Comparison of ENCODE assay signal across 9 mouse cellular contexts in the genomic region with DNA sequence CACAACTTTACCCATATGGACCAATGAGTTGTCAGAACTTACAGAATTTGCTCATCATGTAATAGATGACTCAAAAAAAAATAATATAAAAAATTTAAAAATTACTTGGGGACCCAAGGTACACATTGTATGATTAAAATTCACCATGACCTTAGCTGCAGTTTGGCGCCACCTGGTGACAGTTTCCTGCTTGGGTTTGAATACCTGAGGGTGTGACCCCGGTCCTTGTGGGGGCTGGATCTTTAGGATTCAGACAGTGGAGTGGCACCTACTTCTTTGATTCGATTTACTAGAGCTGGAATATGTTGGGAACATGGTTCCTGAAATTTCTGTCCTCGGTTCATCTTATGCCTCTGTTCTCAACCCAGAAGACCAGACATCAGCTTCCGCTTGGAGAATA.
DNase-seq lines count a peak whose midpoint lies in the region; ATAC-seq and TF ChIP-seq lines count a peak whose summit lies in the region.
"Had no signal": no experiment of that assay in that cellular context is flagged by ENCODE, and none has a peak within 500 bp of the region (broad histone marks: within the 10 kb centered on the region; RNA-seq: fewer than 3 reads in every experiment).

No protein-coding gene starts in this region.

- no peaks in the 10 kb centered on the region for H3K36me3 ChIP-seq in hindbrain, embryonic 10.5 days
- H3K36me3 ChIP-seq in forebrain, embryonic 14.5 days (ENCODE audit: control insufficient read depth, insufficient read depth, low read length): no peaks in the 10 kb centered on the region
- H3K36me3 ChIP-seq: embryonic facial prominence, embryonic 15.5 days had no signal

- peaks cover 6% of the 10 kb centered on the region; the same call in 1 of the 2 replicates for H3K4me1 ChIP-seq in hindbrain, embryonic 10.5 days (replicated peaks)
- no peaks in the 10 kb centered on the region for H3K4me1 ChIP-seq in forebrain, embryonic 14.5 days (ENCODE audit: control insufficient read depth, insufficient read depth, low read length)
- H3K4me1 ChIP-seq: embryonic facial prominence, embryonic 15.5 days had no signal

- no peak overlapping the region for H3K4me3 ChIP-seq in hindbrain, embryonic 10.5 days
- H3K4me3 ChIP-seq in forebrain, embryonic 14.5 days (ENCODE audit: low read depth, low read length): no peak overlapping the region
- H3K4me3 ChIP-seq: embryonic facial prominence, embryonic 15.5 days had no signal

- TF ChIP-seq POLR2A in brain, embryonic 14.5 days (IDR thresholded peaks at IDR 0.05; ENCODE audit: borderline replicate concordance, extremely low read depth, insufficient read depth, insufficient read length, poor library complexity, severe bottlenecking): no peak

- 69% methylated on average over 5 of the region's 5 CpGs for WGBS in hindbrain, embryonic 10.5 days
- 69% methylated on average over 5 of the region's 5 CpGs for whole genome bisulfite sequencing in forebrain, embryonic 14.5 days

- no peak overlapping the region for H3K27ac ChIP-seq in hindbrain, embryonic 10.5 days
- no peak overlapping the region for H3K27ac ChIP-seq in forebrain, embryonic 14.5 days (ENCODE audit: low read depth, low read length)
- H3K27ac ChIP-seq: embryonic facial prominence, embryonic 15.5 days had no signal

- DNase-seq in adrenal gland, adult 18-20 months (ENCODE audit: low spot score in 2 of 2): peak; percentile 8 to 37
- DNase-seq in adrenal gland, adult 8-10 months: no peak
- peak; percentile 12 for DNase-seq in kidney, postnatal 14 days
- no peak for DNase-seq in kidney, adult 18-20 months
- peak; percentile 40 for DNase-seq in 3T3-L1 (ENCODE audit: low read depth, low spot score)
- peak; percentile 2 for DNase-seq in brain, embryonic 14.5 days (ENCODE audit: low read depth)
- no peak for DNase-seq in hindbrain, embryonic 10.5 days (ENCODE audit: low spot score)
- DNase-seq in forebrain, embryonic 14.5 days (ENCODE audit: low spot score): no peak

- no peaks in the 10 kb centered on the region for H3K27me3 ChIP-seq in hindbrain, embryonic 10.5 days (ENCODE audit: insufficient read depth, poor library complexity, severe bottlenecking)
- H3K27me3 ChIP-seq in forebrain, embryonic 14.5 days (replicated peaks; ENCODE audit: control insufficient read depth, insufficient read depth, low read length): no peaks in the 10 kb centered on the region
- H3K27me3 ChIP-seq: embryonic facial prominence, embryonic 15.5 days had no signal

- no peak overlapping the region for H3K4me2 ChIP-seq in forebrain, embryonic 14.5 days (ENCODE audit: low read length)
- H3K4me2 ChIP-seq: embryonic facial prominence, embryonic 15.5 days had no signal

- no peaks in the 10 kb centered on the region for H3K9me3 ChIP-seq in hindbrain, embryonic 10.5 days
- H3K9me3 ChIP-seq in forebrain, embryonic 14.5 days (replicated peaks; ENCODE audit: control insufficient read depth, low read length): no peaks in the 10 kb centered on the region
- H3K9me3 ChIP-seq: embryonic facial prominence, embryonic 15.5 days had no signal

- ATAC-seq in forebrain, embryonic 14.5 days: no peak

- peak; percentile 33; the same call in 1 of the 2 replicates for TF ChIP-seq CTCF in brain, embryonic 14.5 days (IDR thresholded peaks at IDR 0.05; ENCODE audit: borderline replicate concordance, extremely low read depth, insufficient read depth, insufficient read length)

- no peak overlapping the region for H3K9ac ChIP-seq in forebrain, embryonic 14.5 days (ENCODE audit: low read length)
- H3K9ac ChIP-seq: embryonic facial prominence, embryonic 15.5 days had no signal

Comparison
In these comparisons a context has a peak if more than half of its experiments do, and no peak if none do; other contexts are left out.
1. DNase-seq: peak in adrenal gland, adult 18-20 months (2 of 2), kidney, postnatal 14 days (single experiment), 3T3-L1 (single experiment) and brain, embryonic 14.5 days (single experiment); none in adrenal gland, adult 8-10 months (single experiment), kidney, adult 18-20 months (single experiment), hindbrain, embryonic 10.5 days (single experiment) and forebrain, embryonic 14.5 days (single experiment).